Mouse (Mus musculus) small intestine, adult 2 months (tissue): ENCODE data around the gene Slc6a14.

Experiments used
- CTCF ChIP-seq: fragments of 200-500 bp; IDR thresholded peaks from 2 replicates; pipeline ENCODE4 v1.5.1; 2012; ENCODE audit warnings: low read depth, mild to moderate bottlenecking, control low read depth, inconsistent platforms, low read length, moderate library complexity, mixed read lengths; ENCODE audit not compliant: insufficient replicate concordance, insufficient read length; ENCODE audit errors: extremely low read depth
- POLR2A ChIP-seq: fragments of 200-500 bp; IDR thresholded peaks from 2 replicates; pipeline ENCODE4 v1.6.1; 2012; ENCODE audit warnings: low read depth, mild to moderate bottlenecking, control low read depth, inconsistent platforms, low read length, moderate library complexity

- no peak for TF ChIP-seq CTCF
- no peak for TF ChIP-seq POLR2A
Observed at GRCm38 (mm10) chrX:21716885-21717284, 2.2 kb downstream of the Slc6a14 start.
